Mouse (Mus musculus) gastrocnemius, adult 18-20 months (tissue): Measurements from ENCODE around the gene Hif3a. TPM values are rescaled to one million over a fixed set of nuclear protein-coding genes. Genes with fewer than 3 reads are reported as not detected.
A peak's percentile ranks its signal among the peaks of the same experiment; 100 is the strongest.

Experiments
- DNase-seq: peaks from one replicate; pipeline ENCODE4 v3.0.0; 2021; ENCODE audit warnings: low spot score
- total RNA-seq, 2 experiments: library from RNA; stranded (reverse); gene quantifications; 2 replicates each; pipeline ENCODE4 v1.2.3; 2021

Gene Hif3a
- total RNA-seq, 2 experiments from 2014 or later: 0.64 to 1.6 TPM

DNA sequence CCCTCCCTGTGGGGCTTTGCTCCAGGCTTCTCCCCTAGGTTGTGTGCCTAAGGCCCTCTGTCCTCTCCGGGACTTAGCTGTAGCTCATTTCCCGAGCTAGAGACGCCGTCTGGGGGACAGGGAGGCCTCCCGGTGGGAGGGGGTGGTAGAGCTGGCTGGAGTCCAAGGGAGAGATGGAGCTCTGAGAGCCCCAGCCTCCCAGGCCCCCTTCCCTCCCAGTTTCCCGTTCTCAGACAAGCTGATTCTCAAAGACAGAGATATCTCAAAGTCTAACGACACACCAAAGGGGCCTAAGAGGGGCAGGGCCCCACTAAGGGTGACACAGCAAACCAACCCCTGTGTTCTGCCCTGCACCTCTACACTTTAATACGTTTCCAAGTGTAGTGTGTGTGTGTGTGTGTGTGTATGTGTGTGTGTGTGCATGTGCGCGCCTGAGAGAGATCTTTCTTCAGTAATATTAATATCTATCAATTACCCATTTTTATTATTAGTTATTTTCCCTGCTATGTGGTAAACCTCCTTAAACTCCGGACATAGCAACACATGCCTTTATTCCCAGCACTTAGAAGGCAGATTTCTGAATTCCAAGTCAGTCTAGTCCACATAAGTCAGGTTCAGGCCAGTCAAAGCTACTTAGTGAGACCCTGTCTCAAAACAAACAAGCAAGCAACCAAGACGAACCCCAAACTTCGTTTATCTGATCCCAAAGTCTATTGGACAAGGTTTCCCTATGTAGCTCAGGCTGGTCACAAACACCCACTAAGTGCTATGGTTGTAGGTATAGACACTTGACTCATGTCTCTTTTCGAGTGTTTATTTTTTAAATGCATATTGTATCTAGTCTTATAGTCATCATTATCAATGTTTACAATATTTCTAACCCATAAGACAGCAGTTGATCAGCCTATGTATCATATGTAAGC is 5.4 kb downstream of the Hif3a start:
- peak; percentile 30 for DNase-seq

DNA sequence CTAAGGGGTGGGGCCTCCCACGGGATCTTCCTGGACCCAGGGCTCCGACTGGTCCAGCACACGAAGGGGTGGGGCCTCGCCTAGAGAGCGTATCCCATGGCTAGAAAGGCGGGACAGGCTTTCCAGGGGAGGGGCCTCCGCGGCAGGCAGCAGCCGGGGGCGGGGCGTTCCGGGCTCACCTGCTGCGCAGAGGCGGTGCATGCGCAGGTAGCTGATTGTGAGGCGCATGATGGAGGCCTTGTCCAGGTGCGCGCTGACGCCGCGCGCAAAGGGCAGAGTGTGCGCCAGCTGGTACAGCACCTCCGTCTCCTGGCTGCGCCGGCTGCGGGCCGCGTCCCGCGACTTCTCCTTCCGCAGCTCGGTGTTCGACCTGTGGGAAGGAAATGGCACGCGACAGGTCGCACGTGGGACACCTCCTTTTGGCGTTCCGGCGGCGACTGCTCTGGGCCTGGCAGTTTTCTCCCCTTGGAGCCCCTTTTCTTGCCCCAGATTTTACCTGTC is 6.1 kb downstream of the Hif3a start:
- DNase-seq: peak; percentile 91

DNA sequence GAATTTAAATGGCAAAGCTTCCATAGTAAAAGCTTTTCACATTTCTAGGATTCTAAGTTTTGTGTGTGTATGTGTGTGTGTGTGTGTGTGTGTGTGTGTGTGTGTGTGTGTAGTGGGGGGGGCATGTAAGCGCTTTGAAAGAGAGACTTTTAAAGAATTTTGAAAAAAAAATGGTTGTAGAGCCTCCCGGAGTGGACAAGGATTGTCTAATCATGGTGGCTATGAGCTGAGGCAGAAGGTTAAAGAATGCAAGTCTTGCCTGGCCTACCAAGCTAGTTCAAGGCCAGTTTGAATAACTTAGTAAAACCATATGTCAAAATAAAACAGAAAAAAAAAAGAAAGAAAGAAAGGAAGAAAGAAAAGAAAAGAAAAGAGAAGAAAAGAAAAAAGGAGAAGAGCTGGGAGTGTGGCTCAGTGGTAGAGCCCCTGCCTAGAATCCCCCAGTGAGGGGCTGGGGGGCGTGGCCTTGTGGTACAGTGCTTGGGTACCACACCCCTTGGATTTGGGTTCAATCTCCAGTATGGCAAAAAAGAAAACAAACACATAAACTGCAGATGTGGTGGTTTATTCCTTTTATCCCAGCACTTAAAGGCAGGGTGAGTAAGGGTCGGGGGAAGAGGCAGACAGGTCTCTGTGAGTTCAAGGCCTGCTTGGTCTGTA is 6.8 kb downstream of the Hif3a start:
- DNase-seq: no peak

DNA sequence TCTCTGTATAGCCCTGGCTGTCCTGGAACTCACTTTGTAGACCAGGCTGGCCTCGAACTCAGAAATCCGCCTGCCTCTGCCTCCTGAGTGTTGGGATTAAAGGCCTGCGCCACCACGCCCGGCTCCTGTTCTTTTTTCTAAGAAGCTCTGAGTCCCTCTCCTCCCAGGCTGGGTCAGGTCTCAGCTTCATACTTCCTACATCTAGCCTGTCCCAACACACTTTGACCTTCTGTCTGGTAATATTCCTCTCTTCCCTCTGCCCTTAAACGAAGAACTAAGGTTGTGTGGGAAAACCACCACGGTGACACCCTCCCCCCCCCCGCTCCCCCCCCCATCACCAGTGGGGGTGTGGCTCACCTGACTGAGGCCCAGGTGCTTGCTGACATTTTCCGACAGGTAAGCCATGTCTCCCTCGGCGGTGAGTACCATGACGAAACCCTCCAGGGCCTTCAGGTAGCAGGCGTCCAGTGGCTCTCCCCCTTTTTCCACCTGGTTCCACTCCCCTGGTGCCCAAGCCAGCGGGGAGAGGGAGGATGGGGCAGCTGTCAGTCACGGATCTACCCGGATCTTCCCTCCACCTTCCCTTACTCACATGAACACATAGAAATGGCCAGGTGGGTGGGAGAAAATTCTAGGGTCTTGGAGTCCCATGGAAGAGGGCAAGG is 7.8 kb downstream of the Hif3a start:
- DNase-seq: no peak

DNA sequence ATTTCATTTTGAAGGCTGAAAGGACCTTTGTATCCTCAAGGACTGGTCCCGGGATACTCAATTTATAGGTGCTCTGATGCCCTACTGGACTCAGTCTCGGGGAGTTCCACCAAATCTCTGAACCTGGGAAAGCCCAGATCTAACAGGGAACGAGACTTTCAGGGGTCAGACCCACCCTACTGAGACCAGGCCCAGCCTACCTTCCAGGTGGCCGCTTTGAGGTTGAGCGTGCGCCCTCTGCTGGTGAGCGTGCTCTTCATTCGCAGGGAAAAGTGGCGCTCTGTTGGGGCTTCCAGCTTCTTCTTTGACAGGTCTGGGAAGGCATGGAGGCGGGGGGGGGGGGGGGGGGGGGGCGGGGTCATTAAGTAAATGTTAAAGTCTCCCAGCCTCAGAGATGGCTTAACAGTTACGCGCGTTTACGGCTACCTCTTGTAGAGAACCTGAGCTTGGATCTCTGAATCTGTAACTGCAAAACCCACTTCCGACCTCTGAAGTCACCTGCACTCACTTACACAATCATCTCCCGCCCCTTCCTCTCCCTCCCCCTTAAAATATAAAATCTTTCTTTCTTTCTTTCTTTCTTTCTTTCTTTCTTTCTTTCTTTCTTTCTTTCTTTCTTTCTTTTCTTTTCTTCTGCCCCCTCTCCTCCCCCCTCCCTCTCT is 11.2 kb downstream of the Hif3a start:
- peak; percentile 52 for DNase-seq

DNA sequence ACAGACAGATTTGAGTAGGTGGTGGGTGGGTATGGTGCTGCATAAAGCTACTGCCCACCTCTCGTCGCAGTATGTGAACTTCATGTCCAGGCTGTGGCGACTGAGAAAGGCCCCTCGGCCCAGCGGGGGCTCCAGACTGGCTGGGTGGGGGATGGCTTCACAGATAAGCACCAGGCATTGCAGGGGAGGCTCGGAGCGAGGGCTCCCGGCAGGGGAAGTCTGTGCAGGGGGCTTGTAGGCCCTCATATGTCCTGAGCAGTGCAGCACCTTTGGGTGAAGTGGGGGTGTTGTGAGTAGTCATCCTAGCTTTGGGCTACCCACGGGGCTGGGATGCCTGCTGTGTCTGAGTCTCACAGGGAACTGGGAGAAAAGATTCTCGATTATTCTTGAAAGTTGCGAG is 11.7 kb downstream of the Hif3a start:
- no peak for DNase-seq

DNA sequence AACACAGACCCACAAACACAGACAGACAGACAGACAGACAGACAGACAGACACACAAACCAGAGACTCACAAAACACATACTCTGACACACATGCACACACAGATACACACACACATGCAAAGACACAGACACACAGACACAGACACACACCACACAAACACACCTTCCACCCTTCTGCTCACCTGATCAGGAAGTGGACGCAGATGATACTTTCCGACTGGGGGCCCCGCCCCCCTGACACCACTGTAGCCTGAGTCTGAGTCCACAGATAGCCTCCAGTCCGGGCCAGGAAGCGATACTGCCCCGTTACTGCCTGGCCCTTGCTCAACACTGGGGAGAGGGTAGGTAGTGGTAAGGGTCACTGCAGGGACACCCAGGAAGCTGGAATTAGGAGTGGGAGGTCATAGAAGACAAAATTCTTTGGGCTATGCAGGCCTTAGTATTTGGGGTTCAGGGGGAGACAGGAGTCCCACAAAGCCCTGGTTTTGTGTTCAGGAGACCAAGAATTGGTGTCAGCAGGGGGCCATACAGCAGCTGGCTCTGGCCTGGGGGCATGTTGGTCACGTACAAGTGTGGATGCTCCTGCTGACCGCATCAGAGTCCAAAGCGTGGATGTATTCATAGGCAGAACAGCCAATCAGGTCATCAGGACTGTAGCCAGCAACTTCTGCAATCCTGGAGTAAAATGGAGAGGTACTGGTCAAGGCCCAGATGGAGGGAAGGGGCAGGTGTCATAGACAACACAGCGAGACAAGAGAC is 13.6 kb downstream of the Hif3a start:
- DNase-seq: no peak

DNA sequence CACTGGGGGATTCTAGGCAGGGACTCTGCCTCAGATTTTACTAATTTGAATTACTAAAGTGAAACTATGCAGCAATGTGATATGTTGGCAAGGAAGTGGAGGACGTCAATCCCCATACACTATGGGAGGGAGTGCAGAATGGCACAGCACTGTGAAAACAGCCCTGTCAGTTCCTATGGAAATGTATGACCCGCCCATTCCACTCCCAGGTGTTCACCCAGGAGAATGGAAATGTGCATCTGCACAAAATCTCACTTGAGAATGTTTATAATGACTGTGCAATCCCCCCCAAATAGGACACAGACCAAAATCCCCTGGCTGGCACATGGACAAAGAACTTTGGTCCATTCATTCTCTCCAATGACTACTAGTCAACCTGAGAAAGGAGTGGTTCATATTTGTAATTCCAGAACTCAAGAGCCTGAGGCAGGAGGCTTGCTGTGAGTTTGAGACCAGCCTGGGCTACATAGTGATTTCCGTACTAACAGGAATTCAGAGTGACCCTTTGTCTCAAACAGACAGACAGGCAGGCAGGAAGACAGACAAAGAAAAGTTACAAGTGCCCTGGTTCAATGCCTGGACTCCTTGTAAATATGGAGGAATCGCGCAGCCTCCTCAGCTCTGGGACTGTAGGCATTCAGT is 15.1 kb downstream of the Hif3a start:
- no peak for DNase-seq

DNA sequence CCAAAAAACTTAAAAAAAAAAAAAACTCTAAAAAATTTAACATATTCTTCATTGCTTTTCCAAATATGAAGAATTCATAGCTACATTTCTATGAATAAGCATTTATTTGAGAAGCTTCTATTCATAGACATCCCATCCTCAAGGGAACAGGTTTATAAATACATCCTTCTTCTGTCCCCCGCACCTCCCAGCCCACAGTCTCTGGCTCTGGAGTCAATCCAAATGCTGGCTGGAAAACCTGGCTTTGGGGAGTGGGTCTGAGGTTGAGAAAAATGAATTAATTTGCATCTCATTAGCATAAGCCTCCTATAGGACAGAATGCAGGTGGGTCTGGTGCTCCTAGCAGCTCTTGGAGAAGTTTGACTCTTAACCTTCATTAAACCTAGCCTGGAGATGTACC is 16.5 kb downstream of the Hif3a start:
- no peak for DNase-seq

DNA sequence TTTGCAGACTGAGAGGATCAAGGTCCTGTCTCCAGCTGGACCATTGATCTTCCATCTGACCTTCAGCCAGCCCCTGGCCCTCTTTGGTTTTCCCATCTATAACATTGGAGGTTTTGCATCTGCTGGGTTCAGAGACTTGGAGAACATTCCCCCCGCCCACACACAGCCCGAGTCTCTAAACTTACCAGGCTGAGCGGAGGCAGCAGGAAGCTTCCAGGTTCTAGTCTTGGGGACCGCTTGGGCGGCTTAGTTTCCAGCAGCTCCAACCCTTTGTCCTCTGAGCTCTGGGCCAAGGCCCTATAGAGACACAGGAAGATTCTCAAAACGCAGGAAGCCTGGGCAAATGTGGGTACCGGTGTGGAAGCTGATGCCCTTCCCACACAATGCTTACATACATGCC is 22.9 kb downstream of the Hif3a start:
- no peak for DNase-seq

DNA sequence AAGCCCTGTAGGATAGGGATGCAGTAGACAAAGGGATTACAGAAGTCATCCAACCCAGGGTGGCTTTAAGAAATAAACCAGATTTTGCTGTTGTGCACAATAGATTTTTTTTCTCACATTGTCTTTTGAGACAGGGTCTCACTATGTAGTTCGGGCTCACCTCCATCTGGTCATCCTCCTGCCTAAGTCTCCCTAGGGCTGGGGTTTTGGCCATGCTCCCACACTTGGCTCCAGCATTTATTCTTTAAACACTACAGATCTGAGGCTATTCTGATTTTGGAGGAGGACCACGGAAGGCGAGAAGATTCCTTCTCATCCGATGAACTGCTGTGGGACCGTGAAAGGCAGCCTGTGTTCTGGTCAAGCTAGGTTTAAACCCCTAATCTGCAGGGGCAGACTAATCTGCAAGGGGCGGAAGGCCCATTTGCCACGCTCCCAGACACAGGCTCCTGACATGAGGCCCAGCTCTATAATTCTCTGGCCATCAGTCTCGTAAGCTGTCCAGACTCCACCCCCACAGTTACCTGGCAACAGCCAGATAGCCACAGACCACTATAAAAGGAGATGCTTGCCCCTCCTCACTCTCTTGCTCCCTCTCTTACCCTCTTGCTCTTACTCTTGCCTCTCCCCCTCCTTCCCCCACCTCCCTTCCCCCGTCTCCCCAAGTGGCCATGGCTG is 24.1 kb downstream of the Hif3a start:
- DNase-seq: no peak

DNA sequence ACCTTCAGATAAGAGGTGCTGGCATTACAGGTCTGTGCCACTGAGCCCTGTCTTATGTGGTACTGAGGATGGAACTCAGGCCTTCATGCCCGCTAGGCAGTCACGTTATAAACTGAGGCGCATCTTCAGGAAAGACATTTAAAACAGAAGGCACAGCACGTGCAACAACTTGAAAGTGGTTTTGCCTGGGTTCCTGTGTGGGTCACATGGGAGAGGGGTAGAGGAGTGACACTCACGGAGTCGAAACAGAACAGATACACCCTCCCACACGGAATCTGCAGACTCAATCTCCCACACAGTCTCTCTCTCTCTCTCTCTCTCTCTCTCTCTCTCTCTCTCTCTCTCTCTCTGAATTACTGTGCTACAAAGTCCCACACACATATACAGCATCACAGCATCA is 32.0 kb downstream of the Hif3a start:
- DNase-seq: no peak

DNA sequence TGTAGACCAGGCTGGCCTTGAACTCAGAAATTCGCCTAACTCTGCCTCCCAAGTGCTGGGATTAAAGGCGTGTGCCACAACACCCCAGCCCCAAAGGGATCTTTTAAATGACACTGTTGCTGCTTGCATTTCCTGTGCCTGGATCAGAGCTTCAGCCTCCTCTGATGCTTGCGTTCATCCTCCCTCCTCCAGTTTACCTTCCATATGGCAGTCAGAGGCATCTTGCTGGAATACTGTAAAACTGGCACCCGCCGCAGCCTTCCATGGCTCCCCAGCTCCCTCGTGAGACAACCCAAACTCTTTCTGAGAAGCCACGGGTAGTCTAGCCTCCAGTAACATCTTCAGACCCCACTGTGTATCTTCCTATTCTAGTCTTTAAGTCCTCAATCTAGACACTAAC is 33.3 kb downstream of the Hif3a start:
- DNase-seq: no peak

DNA sequence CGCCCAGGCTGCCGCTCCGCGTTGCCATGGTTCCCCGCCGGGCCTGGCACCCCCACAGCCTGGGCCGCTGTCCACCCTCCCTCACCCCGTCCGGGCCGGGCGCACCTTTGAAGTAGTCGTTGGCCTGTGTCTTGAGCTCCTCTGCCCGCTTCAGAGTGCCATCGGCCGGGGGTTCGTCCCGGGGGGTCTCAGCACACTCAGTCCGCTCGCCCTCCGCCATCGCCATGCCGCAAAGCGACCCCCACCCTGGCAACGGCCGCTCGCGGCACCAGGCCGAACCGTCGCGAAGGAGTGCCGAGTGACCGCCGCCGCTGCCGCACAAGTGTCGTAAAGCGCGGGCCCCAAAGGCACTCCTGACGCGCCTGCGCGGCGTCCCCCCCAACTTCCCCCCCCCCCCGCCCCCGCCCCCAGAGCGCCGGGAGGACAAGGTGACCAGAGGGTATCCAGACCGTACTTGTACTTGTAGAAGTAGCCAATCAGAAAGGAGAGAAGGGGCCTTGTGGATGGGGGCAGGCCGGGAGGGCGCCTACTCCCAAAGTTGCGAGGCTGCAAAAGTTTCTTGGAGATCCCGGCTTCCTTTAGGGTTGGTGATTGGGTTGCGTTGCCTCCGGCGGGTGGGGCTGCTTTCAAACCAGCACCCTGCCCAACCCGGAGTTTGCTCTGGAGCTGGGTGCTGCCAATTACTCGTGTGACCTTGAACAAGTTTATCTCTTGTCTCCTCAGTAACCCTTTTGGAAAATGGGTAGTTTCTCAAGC is 34.5 kb downstream of the Hif3a start, which contains the start of gene Ppp5c:
Gene Ppp5c, minus strand, starts transcription at position 337 of the 756 bp plus-strand sequence.
- peak; percentile 88 for DNase-seq

DNA sequence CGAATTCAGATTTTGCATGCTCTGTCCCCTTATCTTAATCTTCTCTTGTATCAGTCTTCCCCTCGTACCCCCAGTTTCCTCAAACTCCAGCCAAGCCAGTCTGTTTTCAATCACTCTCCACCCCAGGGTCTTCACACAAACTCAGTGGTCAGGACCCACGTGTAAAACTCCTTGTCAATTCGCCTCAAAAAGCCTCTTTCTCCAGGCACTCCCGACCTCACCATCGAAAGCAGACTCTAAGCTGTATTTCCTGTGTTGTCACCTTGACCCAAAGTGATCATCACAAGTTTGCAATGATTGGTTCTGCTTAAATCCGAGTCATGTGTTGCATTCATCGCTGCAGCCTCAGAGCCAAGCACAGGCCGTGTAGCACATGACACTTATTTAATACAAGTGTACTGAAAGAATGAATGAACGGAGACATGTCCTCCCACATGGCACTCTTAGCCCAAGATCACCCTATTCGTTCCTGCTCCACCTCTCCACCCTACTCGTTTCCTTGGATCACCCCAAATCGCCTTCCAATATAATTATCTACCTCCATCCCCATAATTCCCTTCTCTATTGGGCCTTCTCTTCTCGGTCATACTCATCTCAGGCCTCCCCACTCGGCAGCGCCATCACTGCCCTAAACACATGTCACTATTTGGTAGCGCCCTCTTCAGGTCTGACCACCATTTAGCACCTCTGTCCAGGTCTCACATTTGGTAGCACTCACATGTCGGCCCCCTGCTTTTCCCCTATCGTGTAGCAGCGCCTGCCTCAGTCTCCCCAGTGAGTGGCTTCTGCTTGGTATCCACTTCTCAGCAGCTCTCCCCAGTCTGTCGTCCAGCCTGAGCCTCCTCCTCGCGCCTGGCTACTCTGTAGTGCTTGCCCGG is 35.3 kb downstream of the Hif3a start:
- DNase-seq: peak; percentile 64

DNA sequence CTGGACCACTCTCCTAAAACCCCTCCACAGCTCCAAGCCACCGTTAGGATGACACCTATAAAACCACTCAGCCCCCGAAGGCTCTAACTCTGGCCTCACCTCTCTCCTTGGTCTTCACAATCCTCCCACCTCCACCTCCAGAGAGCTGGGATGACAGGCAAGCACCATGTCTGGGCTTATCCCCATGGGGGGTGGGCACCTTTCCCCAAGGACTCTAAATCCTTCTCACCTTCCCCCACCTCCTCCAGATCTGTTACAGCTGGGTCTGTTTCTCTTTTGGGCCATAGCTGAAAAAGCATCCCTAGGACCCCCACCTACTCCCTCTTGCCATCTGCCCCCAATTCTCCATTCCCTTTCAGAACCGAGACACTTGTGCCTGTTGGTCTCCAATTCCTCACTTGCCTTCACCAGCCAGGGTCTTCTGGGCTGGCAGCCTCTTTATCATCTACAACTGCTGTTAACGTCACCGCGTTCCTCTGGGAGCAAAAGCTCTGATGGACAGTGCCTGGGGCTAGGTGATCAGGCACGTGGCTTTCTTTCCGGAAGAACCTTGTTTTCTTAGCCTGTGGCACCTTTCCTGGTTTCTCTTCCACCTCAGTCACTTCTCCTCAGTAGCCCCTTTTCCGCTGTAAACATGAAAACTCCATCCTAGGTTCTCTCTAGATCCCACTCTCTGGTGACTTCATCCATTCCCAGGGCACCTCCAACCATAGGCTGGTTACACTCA is 36.2 kb downstream of the Hif3a start:
- no peak for DNase-seq

DNA sequence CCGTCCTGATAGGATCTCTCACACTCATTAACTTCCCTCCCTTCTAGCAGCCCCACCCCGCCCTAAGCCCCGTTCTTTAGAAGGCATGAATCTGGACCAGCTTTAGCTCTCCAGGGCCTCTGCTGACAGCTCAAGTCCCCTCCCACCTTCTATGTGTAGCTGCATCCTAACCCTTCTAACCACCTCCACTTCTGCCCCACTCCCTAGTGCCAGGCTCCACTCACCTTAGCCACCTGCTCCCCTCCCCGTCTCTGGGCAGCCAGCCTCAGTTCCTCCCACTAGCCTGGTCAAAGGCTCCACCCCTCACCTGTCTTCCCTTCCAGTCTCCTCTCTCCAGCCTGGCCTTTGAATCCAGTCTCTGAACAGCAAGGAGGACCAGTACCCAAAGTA is 36.7 kb downstream of the Hif3a start:
- no peak for DNase-seq
